Mouse (Mus musculus): ENCODE measurements around the gene Atg3. TPM values are rescaled to one million over a fixed set of nuclear protein-coding genes. Genes with fewer than 3 reads are reported as not detected.

Atg3 gene
- polyA plus RNA-seq, 1 experiment from 2014 or later, result 34.9 TPM

DNA sequence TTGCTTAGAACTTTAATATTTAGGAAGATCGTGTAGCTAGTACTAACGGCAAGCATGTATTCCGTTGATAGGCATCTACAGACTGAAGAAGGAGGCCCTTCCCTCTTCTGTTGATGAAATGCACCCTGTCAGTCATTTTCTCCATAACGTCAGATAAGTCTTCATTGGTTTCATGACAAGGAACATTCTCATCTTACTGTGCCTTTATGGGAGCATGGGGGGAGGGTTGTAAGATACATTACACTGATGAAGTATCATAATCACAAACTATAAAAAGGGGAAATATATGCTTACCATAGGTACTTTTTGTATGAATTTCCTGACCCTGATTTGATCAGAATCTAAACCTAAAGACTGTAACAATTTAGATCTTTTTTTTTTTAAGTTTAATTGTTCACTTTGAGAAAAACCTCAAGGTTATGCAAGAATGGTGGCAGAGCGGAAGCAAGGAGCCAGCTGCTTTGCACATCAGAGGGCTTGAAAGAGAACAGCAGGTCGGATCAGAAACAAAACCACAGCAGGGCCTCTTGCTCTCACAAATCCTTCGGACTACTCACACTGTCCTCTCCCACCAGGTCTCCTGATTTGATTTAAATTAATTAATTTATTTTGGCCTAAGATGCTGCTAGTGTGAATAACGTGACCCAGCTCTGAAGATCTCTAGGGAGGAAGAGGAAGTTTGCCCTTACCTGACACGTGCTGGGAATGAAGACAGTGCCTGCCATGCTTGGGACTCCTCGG lies 65.2 kb downstream of the Atg3 start, which contains the start of gene Btla:
TSS of gene Btla (plus strand) at position 668 of the 741 bp plus-strand sequence.
- no peak for ATAC-seq (ENCODE audit: insufficient number of reproducible peaks, insufficient read depth, low FRiP score, low read depth)
- WGBS, result 59% methylated on average over 10 of the region's 10 CpGs
- Histone ChIP-seq H3K36me3 (ENCODE audit: control insufficient read depth, insufficient read depth, low read length) (no peaks in the 10 kb centered on the region), H3K27me3 (ENCODE audit: control insufficient read depth, insufficient read depth, low read length) (no peaks in the 10 kb centered on the region), H3K9me3 (ENCODE audit: control insufficient read depth, low read depth, low read length) (no peaks in the 10 kb centered on the region), H3K9ac (replicated peaks; ENCODE audit: low read depth, low read length) (no peak within 1 kb of the TSS), H3K27ac (ENCODE audit: low read length) (no peak within 1 kb of the TSS), H3K4me3 (ENCODE audit: low read depth, low read length) (no peak within 1 kb of the TSS), H3K4me1 (ENCODE audit: control insufficient read depth, insufficient read depth, low read length) (no peaks in the 10 kb centered on the region), H3K4me2 (replicated peaks; ENCODE audit: low read depth, low read length) (no peak within 1 kb of the TSS)

DNA sequence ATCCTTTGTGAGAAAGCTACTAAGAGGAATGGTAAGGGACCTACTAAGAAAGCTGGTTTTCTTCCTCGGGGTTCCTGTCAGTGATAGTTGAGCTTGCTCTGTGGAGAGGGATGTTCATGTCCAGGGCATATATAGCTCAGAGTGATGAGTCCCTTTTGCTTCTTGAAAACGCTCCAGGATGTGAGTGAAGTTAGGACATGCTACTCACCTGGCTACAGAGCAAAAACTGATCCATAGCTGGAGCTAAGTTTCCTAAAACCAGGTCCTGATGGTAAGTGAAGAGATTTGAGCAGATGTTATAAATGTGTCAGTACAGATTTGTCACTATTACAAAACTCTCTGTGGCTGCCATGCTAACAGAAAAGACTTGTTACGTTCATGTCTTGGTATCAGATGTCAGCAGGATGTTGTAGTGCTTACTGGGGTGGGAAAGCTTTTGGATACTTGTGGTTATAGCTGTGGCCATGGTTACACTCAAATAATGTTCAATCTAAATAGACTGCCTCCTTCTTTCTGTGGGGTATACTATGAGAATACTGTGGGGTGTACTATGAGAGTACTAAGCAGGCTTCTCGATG lies 65.9 kb downstream of the Atg3 start:
- H3K27me3 ChIP-seq (ENCODE audit: control insufficient read depth, insufficient read depth, low read length), result no peaks in the 10 kb centered on the region
- H3K4me1 ChIP-seq (ENCODE audit: control insufficient read depth, insufficient read depth, low read length), result no peaks in the 10 kb centered on the region
- no peak overlapping the region for H3K4me2 ChIP-seq (replicated peaks; ENCODE audit: low read depth, low read length)
- no peaks in the 10 kb centered on the region for H3K36me3 ChIP-seq (ENCODE audit: control insufficient read depth, insufficient read depth, low read length)
- H3K9me3 ChIP-seq (ENCODE audit: control insufficient read depth, low read depth, low read length), result no peaks in the 10 kb centered on the region
- H3K9ac ChIP-seq (replicated peaks; ENCODE audit: low read depth, low read length), result no peak overlapping the region
- no peak for ATAC-seq (ENCODE audit: insufficient number of reproducible peaks, insufficient read depth, low FRiP score, low read depth)
- no peak overlapping the region for H3K4me3 ChIP-seq (ENCODE audit: low read depth, low read length)
- 60% methylated on average over 4 of the region's 4 CpGs for WGBS
- H3K27ac ChIP-seq (ENCODE audit: low read length), result no peak overlapping the region

DNA sequence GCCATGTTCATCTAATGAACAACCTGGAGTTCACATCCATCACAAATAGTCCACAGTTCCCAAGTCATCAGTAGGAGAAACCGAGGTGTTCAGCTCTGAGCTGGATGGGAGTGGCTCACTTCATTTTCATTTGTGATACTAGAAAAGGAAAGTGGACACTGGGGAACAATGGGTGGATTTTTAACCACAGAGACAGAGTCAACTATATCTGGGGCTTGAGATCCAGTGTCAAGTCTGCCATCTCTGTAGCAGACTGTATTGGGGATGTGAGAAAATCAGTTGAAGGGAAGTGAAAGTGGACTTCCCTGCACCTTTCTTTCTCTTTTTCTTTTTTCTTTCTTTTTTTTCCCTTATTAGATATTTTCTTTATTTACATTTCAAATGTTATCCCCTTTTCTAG lies 68.4 kb downstream of the Atg3 start:
- H3K36me3 ChIP-seq (ENCODE audit: control insufficient read depth, insufficient read depth, low read length), result no peaks in the 10 kb centered on the region
- no peak overlapping the region for H3K9ac ChIP-seq (replicated peaks; ENCODE audit: low read depth, low read length)
- H3K27me3 ChIP-seq (ENCODE audit: control insufficient read depth, insufficient read depth, low read length), result no peaks in the 10 kb centered on the region
- no peaks in the 10 kb centered on the region for H3K4me1 ChIP-seq (ENCODE audit: control insufficient read depth, insufficient read depth, low read length)
- H3K4me3 ChIP-seq (ENCODE audit: low read depth, low read length), result no peak overlapping the region
- no peak overlapping the region for H3K4me2 ChIP-seq (replicated peaks; ENCODE audit: low read depth, low read length)
- 77% methylated on average over 1 of the region's 1 CpGs for WGBS
- H3K27ac ChIP-seq (ENCODE audit: low read length), result no peak overlapping the region
- no peak for ATAC-seq (ENCODE audit: insufficient number of reproducible peaks, insufficient read depth, low FRiP score, low read depth)
- H3K9me3 ChIP-seq (ENCODE audit: control insufficient read depth, low read depth, low read length), result no peaks in the 10 kb centered on the region

DNA sequence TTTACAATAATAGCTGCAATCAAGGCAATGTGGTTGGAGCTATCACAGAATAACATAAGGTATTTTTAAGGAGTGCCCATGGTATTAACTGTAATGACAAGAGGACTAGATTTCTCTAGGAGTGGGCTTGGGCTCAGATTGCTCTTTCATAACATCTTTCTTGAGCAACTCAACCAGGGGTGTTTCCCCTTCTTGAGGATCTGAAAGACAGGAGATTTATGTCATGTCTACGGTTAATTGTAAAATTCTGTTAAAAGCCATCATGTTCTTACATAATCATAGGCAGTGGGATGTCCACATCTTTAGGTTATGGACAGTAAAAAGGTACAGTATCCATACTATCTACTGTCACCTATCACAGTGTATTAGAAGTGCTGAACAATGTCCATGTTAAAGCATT lies 72.7 kb downstream of the Atg3 start:
- Histone ChIP-seq H3K9me3 (ENCODE audit: control insufficient read depth, low read depth, low read length) (no peaks in the 10 kb centered on the region), H3K36me3 (ENCODE audit: control insufficient read depth, insufficient read depth, low read length) (no peaks in the 10 kb centered on the region), H3K4me2 (replicated peaks; ENCODE audit: low read depth, low read length) (no peak overlapping the region), H3K9ac (replicated peaks; ENCODE audit: low read depth, low read length) (no peak overlapping the region), H3K4me1 (ENCODE audit: control insufficient read depth, insufficient read depth, low read length) (no peaks in the 10 kb centered on the region), H3K4me3 (ENCODE audit: low read depth, low read length) (no peak overlapping the region), H3K27ac (ENCODE audit: low read length) (no peak overlapping the region), H3K27me3 (ENCODE audit: control insufficient read depth, insufficient read depth, low read length) (no peaks in the 10 kb centered on the region)
- ATAC-seq (ENCODE audit: insufficient number of reproducible peaks, insufficient read depth, low FRiP score, low read depth), result no peak
- WGBS, result 86% methylated on average over 1 of the region's 1 CpGs

DNA sequence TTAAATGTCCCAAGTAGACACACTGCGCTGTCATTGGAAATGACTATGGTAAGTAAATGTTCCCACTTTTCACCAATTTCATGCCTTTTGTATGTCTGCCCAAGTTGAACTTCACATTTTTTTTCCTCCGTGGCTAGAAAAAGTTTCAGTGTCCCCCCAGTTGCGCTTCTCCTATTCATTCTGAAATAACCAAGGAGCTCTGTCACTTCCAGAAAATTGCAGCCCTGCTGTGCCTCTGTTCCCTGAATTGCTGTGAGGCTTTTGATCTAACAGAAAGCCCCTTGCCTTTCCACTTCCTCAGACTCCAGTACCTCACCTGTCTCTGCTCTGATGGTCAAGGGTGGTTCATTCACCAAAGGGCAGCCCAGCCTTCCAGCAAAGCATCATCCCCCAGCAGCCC lies 74.4 kb downstream of the Atg3 start:
- ATAC-seq (ENCODE audit: insufficient number of reproducible peaks, insufficient read depth, low FRiP score, low read depth), result no peak
- H3K4me1 ChIP-seq (ENCODE audit: control insufficient read depth, insufficient read depth, low read length), result no peaks in the 10 kb centered on the region
- no peak overlapping the region for H3K9ac ChIP-seq (replicated peaks; ENCODE audit: low read depth, low read length)
- no peaks in the 10 kb centered on the region for H3K27me3 ChIP-seq (ENCODE audit: control insufficient read depth, insufficient read depth, low read length)
- no peaks in the 10 kb centered on the region for H3K36me3 ChIP-seq (ENCODE audit: control insufficient read depth, insufficient read depth, low read length)
- no peak overlapping the region for H3K4me2 ChIP-seq (replicated peaks; ENCODE audit: low read depth, low read length)
- 88% methylated on average over 3 of the region's 3 CpGs for WGBS
- H3K9me3 ChIP-seq (ENCODE audit: control insufficient read depth, low read depth, low read length), result no peaks in the 10 kb centered on the region
- no peak overlapping the region for H3K4me3 ChIP-seq (ENCODE audit: low read depth, low read length)
- H3K27ac ChIP-seq (ENCODE audit: low read length), result no peak overlapping the region

Other genes with a start within 250 kb of the Atg3 start
- gene Cd200r3, start 215.1 kb upstream of the Atg3 start, polyA plus RNA-seq (2014; fragmentation: Nextera tagmentation; extraction: Ambion mirVana), result 0.23 TPM in 1 of 2 replicates, not detected in the other
- gene Ccdc80, start 65.4 kb upstream of the Atg3 start, polyA plus RNA-seq (2014; fragmentation: Nextera tagmentation; extraction: Ambion mirVana), result 96.2 and 112 TPM in 2 replicates
- 16.8 and 19.9 TPM in 2 replicates for gene Slc35a5, start 79 bp upstream of the Atg3 start, polyA plus RNA-seq (2014; fragmentation: Nextera tagmentation; extraction: Ambion mirVana)
- 0.15 TPM in 1 of 2 replicates, not detected in the other for gene Btla, start 65.5 kb downstream of the Atg3 start, polyA plus RNA-seq (2014; fragmentation: Nextera tagmentation; extraction: Ambion mirVana)

Data from stomach, embryonic 14.5 days (tissue).